Mouse (Mus musculus) CH12F3 (cell line): ENCODE results near the gene Dnal1.
"Not testable (repeated sequence)": the region's sequence is repeated elsewhere in the genome, so short reads cannot be mapped to it uniquely, and the experiment has no call there.

Experiments
- in situ Hi-C: fragments of 300-500 bp; cut with MboI; formaldehyde crosslinking; loops from 2 replicates; pipeline ENCODE4 v1.14.3; 2020; ENCODE audit warnings: low sequenced_read_pairs

Dnal1 gene

GRCm38 (mm10) chr12:84114153-84114994, at the start of gene Dnal1:
TSS of gene Dnal1 (plus strand) at chr12:84114366.
- in situ Hi-C loops: no loop called here

DNA sequence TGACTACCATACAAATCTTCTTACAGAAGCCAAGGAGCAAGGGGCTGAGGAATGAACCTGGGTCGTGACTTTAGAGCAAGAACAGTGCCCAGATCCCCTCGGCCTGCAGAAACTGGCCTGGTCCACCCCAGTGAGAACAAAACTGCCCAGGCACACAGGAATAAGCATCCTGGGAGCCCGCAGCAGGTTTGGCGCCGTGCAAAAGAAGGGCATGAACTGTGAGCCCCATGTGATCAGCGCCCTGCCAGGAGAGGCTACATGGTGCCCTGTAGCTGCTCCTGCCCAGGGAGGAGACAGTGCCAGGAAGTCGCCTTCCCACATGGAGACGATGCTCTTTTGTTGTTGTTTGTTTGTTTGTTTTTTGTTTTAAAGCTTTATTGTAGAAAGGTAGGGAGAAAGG, 49.5 kb upstream of the Dnal1 start:
- in situ Hi-C loops: no loop called here

DNA sequence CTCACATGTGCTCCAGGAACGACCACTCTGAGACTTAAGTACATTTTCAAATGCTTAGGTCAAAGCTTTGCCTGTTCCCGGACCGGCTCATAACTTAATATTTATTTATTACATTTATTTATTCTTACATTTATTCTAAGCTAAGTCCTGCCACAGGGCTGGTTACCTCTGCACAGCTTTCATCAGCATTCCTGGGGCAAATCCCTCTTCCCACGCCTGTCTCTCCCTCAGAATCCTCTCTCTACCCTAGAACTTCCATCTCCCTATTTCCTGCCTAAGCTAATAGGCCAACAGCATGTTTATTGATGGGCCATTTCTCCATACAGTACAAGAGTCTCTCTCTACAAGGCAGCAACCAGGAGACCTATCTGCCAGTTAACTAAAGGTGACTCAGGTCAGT, 46.4 kb upstream of the Dnal1 start:
- in situ Hi-C loops: no loop called here

DNA sequence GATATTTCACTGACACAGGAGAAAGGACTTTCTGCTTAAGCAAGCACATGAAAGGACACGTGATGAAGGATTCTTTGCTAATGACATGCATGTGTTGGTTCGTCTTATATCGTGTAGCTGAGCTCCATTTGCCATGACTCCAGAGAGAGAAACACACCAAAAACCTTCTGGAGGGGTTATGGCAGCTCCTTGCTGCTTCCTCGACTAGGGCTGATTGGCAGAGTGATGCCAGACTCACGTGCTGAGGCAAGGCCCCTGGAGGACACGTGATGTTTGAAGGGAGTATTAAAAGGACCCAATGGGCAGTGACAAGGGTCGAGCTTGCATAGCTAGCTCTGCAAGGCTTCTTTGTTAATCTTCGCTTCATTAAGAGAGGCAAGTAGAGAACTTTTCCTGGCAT, 45.9 kb upstream of the Dnal1 start:
- in situ Hi-C loops: no loop called here

DNA sequence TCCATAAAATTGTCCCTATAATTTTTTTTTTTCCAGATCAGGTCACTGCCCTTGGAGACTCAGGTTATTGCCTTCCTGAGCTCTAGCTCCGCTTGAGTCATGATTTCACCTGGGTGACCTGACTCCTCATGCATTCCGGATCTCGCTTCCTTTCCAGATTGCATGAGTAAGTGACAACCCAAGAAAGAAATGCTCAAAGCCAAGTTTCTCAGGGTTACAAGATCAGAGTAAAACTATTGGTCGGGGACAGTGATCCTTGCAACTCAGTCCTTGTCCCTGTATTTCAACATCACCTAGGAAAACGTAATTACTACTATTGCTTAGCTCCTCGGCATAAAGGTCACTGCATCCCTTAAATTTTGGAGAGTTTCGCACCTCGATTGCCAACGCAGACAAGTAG, 45.2 kb upstream of the Dnal1 start, which contains the start of gene Acot5:
TSS of gene Acot5 (plus strand) at position 340 of the 400 bp plus-strand sequence.
- in situ Hi-C loops: no loop called here

GRCm38 (mm10) chr12:84069582-84069981, 44.6 kb upstream of the Dnal1 start:
- in situ Hi-C loops: not testable (repeated sequence)

DNA sequence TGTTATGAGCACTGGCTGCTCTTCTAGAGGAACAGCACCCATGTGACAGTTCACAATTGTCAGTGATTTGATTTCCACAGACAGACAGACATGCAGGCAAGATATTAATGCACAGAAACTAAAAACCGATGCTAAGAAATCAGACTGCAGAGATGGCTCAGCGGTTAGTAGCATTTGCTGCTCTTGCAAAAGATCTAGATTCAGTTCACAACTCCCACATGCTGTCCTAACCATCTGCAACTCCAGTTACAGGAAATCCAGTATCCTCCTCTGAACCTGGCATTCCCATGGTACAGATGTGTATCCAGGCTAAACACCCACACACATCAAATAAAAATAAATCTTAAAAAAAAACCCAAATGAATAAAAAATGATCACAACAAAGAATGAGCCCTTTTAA, 42.5 kb upstream of the Dnal1 start:
- in situ Hi-C loops: no loop called here

- in situ Hi-C loops: no loop called here
Observed at GRCm38 (mm10) chr12:84077371-84077990, 36.7 kb upstream of the Dnal1 start.

- in situ Hi-C loops: no loop called here
Observed at GRCm38 (mm10) chr12:84083842-84084241, 30.3 kb upstream of the Dnal1 start.

GRCm38 (mm10) chr12:84084581-84084980, 29.6 kb upstream of the Dnal1 start:
- in situ Hi-C loops: no loop called here

- in situ Hi-C loops: not testable (repeated sequence)
Observed at GRCm38 (mm10) chr12:84094666-84095065, 19.5 kb upstream of the Dnal1 start.

DNA sequence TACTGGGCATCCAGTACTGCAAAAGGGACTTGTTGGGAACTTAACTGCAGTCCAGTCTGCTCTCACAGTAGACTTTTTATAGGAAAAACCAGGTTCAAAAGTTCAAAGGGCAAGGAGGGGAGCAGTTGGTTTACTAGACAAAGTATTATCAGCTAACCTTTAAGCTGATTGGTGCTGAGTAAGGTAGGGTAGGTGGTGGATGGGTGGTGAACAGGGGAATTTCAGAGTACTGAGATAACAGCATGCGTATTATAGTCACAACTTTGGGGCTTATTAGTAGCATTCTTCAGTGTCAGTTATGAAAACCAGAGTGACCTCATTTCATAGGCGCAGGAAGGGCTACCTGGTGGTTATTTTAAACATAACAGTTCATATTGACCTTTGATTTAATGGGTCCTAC, 14.6 kb upstream of the Dnal1 start:
- in situ Hi-C loops: no loop called here

DNA sequence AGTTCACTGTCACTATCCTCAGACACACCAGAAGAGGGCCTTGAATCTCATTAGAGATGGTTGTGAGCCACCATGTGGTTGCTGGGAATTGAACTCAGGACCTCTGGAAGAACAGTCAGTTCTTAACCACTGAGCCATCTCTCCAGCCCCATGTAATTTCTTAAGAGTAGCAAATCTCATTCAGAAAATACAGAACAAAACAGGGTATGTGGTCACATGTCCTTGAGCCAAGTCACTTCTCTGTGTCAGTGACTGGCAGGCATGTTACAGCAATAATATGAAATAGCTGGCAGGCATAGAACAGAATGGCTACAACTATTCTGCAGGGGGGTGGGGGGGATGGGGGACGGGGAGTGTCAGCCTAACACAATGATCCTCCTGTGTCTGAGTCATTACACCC, 14.1 kb upstream of the Dnal1 start:
- in situ Hi-C loops: no loop called here

DNA sequence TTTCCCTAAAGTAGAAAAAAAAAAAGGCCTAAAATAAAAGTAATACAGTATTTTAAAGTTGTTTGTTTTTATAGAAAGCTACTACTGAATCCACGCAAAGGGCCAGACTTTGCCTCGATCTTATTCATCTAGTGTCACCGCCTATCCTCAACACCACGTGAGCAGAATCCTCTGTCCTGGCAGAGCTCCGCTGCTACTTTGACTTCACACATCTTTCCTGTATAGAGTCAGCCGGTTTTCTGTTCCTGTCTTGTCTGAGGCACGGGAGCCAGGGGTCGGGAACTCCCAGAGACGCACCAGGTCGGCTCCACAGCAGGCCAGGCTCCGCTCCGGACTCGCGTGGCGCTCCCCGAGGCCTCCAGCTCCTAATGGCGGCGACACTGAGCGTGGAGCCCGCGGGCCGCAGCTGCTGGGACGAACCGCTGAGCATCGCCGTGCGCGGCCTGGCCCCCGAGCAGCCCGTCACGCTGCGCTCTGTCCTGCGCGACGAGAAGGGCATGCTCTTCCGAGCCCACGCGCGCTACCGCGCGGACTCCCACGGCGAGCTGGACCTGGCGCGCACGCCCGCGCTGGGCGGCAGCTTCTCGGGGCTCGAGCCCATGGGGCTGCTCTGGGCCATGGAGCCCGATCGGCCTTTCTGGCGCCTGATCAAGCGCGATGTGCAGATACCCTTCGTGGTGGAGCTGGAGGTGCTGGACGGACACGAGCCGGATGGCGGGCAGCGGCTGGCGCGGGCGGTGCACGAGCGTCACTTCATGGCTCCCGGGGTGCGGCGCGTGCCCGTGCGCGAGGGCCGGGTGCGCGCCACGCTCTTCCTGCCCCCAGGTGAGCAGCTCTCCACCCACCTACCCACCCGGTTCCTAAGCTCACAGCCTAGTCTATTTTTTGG, 13.3 kb upstream of the Dnal1 start, which contains the start of gene Acot6:
TSS of gene Acot6 (plus strand) at position 51 of the 889 bp plus-strand sequence.
- in situ Hi-C loops: not testable (repeated sequence)

DNA sequence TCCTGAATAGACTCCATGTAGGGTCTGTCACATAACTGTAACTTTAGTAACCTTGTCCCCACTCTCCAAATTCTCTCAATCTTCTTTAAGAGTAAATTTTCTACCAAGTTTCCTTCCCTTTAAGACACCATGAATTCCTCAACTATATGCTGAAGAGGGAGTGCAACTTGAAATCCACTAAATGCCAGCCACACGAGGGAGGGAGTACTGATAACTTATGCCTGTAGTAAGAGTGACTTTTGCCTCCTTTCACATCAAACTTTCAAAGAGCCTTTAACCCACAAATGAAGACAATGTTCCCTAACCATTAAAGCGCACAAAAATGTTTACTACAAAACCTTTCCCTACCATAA, 12.7 kb upstream of the Dnal1 start:
- in situ Hi-C loops: no loop called here

DNA sequence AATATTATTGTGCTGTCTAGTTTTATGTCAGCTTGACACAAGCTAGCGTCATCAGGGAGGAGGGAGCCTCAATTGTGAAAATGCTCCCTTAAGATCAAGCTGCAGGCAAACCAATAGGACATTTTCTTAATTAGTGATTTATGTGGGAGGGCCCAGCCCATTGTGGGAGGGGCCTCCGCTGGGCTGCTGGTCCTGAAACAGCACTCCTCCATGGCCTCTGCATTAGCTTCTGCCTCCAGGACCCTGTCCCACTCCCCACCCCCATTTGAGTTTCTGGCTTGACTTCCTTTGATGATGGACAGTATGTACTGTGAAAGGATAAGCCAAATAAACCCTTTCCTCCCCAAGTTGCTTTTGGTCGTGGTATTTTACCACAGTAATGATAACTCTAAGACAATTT, 7.2 kb upstream of the Dnal1 start:
- in situ Hi-C loops: no loop called here

- in situ Hi-C loops: no loop called here
Observed at GRCm38 (mm10) chr12:84107692-84108091, 6.5 kb upstream of the Dnal1 start.

DNA sequence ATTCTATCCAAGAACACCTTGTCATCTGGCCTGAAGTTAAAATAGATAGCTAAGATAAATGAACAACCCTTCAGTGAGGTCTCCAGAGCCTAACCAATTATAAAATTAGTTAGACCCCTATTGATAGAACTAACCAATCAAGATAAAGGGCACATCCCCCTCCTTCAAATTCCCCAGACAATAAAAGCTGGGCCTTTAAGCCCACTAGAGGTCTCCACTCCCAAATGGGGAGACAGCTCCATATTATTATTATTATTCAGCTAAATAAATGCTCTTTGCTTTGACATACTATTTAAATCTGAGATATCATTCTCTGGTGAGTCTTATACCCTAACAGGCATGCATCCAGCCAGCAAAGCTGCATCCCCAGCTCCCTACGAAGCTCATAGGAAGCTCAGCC, 4.2 kb upstream of the Dnal1 start:
- in situ Hi-C loops: no loop called here

GRCm38 (mm10) chr12:84110814-84111213, 3.4 kb upstream of the Dnal1 start:
- in situ Hi-C loops: no loop called here

- in situ Hi-C loops: no loop called here
Observed at GRCm38 (mm10) chr12:84113676-84114075, 490 bp upstream of the Dnal1 start.

DNA sequence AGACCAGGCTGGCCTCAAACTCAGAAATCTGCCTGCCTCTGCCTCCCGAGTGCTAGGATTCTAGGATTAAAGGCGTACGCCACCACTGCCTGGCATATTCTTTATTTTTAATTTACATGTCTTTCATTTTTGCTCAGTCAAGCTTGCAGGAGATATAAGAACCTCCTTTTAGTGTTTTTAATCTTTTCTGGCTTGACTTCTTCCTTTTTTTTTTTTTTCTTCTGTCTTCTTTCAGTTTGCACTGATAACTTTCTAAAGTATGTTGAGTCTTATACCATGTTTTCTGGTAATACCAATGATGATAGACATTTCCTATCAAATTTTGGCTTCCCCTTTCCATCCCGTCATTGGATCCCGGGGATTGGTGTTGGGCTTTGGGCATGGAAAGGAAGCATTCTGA, 5.4 kb downstream of the Dnal1 start:
- in situ Hi-C loops: no loop called here
